Mouse (Mus musculus) C2C12 (cell line): Measurements from ENCODE around the gene Atrnl1. TPM values are rescaled to one million over a fixed set of nuclear protein-coding genes. Genes with fewer than 3 reads are reported as not detected.

ENCODE experiments used
- H3K27me3 ChIP-seq: one replicate; pipeline ENCODE4 v1.6.1; 2011; ENCODE audit not compliant: control insufficient read depth, insufficient read depth, insufficient read length
- H3K36me3 ChIP-seq: one replicate; pipeline ENCODE4 v1.6.1; 2011; ENCODE audit not compliant: control insufficient read depth, insufficient read depth
- H3K4me3 ChIP-seq: one replicate; pipeline ENCODE4 v1.5.1; 2011; ENCODE audit warnings: mild to moderate bottlenecking, control low read depth; ENCODE audit not compliant: poor library complexity, insufficient read depth, severe bottlenecking
- H3K79me2 ChIP-seq: one replicate; pipeline ENCODE4 v1.6.1; 2011; ENCODE audit not compliant: control insufficient read depth, insufficient read depth
- H3K79me3 ChIP-seq: one replicate; pipeline ENCODE4 v1.6.1; 2011; ENCODE audit warnings: low read depth, control low read depth
- H3ac ChIP-seq: one replicate; pipeline ENCODE3; 2011; ENCODE audit warnings: low read depth; ENCODE audit not compliant: control insufficient read depth, insufficient read length
- CEBPB ChIP-seq: IDR thresholded peaks from one replicate; pipeline ENCODE4 v1.6.1; 2011; ENCODE audit warnings: low read depth, mild to moderate bottlenecking, control low read depth, moderate library complexity
- CTCF ChIP-seq: IDR thresholded peaks from one replicate; pipeline ENCODE4 v1.5.1; 2011; ENCODE audit not compliant: control insufficient read depth, insufficient read depth, insufficient read length
- FOSL1 ChIP-seq: IDR thresholded peaks from one replicate; pipeline ENCODE4 v1.8.0; 2011; ENCODE audit warnings: mild to moderate bottlenecking, low read length; ENCODE audit not compliant: poor library complexity, insufficient read depth, severe bottlenecking
- MAX ChIP-seq: IDR thresholded peaks from one replicate; pipeline ENCODE4 v1.6.1; 2011; ENCODE audit warnings: mild to moderate bottlenecking, control low read depth
- MYOD1 ChIP-seq: IDR thresholded peaks from one replicate; pipeline ENCODE4 v1.6.1; 2011; ENCODE audit warnings: low read depth; ENCODE audit not compliant: control insufficient read depth, insufficient read length
- MYOG ChIP-seq: IDR thresholded peaks from one replicate; pipeline ENCODE4 v1.6.1; 2011; ENCODE audit not compliant: control insufficient read depth, insufficient read length; ENCODE audit errors: extremely low read depth
- USF1 ChIP-seq: IDR thresholded peaks from one replicate; pipeline ENCODE4 v1.6.1; 2011; ENCODE audit warnings: low read depth, mild to moderate bottlenecking, control low read depth, moderate library complexity
- polyA plus RNA-seq: library from polyadenylated mRNA; unstranded; fragments of >200 nt; fragmentation: generic; extraction: Trizol; gene quantifications from one replicate; pipeline ENCODE4 v1.2.1, GENCODE M21; 2012; ENCODE audit warnings: missing spikeins

The Atrnl1 gene
- polyA plus RNA-seq, 1 experiment, result 3.3 TPM

DNA sequence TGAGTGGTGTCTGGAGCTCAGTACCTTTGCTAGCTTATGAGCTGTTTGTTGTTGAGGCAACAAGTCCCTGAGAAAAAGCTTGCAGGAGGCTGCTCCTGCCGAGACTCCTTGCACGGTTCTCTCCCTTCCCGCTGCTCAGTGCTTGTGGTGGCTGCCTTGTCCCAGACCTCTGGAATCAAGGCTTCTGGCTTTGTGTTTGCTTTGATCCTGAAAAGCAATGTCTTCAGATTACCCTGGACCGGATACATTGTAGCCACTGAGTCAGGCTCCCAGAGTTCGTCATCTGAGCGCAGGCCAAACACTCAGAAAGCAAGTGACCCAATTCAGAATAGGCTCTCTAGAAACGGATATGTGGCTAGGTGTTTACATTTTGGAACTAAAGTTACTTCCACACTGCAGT is 35.8 kb upstream of the Atrnl1 start:
- no peaks in the 10 kb centered on the region for H3K79me2 ChIP-seq
- H3K4me3 ChIP-seq, result no peak overlapping the region
- H3K79me3 ChIP-seq, result no peaks in the 10 kb centered on the region
- TF ChIP-seq MAX (no peak), MYOD1 (no peak), FOSL1 (no peak), CEBPB (no peak), MYOG (no peak), CTCF (no peak), USF1 (no peak)
- no peaks in the 10 kb centered on the region for H3K36me3 ChIP-seq
- no peaks in the 10 kb centered on the region for H3K27me3 ChIP-seq
- no peak overlapping the region for H3ac ChIP-seq

DNA sequence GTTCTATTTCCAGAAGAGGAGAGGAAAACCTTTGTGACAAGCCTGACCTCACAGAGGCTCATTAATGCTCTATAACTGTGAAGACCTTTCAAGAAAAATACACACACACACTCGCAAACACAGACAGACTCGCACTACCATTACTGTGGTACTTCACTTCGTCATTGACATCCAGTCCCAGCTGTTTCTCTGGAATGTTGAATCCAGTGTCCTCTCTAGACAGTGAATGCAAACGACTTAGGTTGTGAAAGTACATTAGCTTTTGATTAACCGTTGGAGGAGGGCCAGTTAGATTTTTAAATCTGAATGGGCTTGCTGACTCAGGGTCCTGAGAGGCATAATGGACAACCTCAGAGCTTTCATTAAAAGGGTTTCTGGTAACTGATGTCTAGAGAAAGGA is 34.0 kb upstream of the Atrnl1 start:
- Histone ChIP-seq H3K79me3 (no peaks in the 10 kb centered on the region), H3K27me3 (no peaks in the 10 kb centered on the region), H3K4me3 (no peak overlapping the region), H3ac (no peak overlapping the region), H3K36me3 (no peaks in the 10 kb centered on the region), H3K79me2 (no peaks in the 10 kb centered on the region)
- no peak for TF ChIP-seq MYOG
- TF ChIP-seq USF1, result no peak
- no peak for TF ChIP-seq FOSL1
- no peak for TF ChIP-seq CTCF
- no peak for TF ChIP-seq CEBPB
- no peak for TF ChIP-seq MAX
- TF ChIP-seq MYOD1, result no peak

GRCm38 (mm10) chr19:57577256-57577655 is 33.6 kb upstream of the Atrnl1 start:
- TF ChIP-seq FOSL1 (no peak), CEBPB (no peak), MYOD1 (no peak), MYOG (no peak), MAX (no peak), USF1 (no peak)
- no peaks in the 10 kb centered on the region for H3K27me3 ChIP-seq
- H3K79me3 ChIP-seq, result no peaks in the 10 kb centered on the region
- no peaks in the 10 kb centered on the region for H3K79me2 ChIP-seq
- no peaks in the 10 kb centered on the region for H3K36me3 ChIP-seq
- H3ac ChIP-seq, result no peak overlapping the region
- no peak overlapping the region for H3K4me3 ChIP-seq

DNA sequence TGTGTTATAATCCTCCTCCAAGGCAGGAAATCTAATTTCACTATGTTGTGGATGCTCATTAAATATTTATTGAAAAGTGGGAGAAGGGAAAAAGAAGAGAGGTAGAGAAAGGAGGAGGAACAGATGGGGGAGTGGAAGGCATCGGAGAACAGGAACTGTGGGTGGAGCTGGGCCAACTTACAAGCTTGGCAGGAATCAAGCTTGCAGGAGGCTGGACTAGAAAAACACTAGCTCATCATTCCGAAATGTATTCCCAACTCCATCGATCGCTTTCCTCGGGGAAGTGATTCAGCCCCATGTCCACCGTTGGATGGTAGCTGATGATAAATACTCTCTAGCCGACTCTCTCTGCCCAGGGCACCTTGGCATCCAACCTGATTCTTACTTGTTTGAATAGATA is 29.9 kb upstream of the Atrnl1 start:
- no peak for TF ChIP-seq FOSL1
- no peak for TF ChIP-seq MYOG
- Histone ChIP-seq H3K27me3 (no peaks in the 10 kb centered on the region), H3K79me3 (no peaks in the 10 kb centered on the region)

DNA sequence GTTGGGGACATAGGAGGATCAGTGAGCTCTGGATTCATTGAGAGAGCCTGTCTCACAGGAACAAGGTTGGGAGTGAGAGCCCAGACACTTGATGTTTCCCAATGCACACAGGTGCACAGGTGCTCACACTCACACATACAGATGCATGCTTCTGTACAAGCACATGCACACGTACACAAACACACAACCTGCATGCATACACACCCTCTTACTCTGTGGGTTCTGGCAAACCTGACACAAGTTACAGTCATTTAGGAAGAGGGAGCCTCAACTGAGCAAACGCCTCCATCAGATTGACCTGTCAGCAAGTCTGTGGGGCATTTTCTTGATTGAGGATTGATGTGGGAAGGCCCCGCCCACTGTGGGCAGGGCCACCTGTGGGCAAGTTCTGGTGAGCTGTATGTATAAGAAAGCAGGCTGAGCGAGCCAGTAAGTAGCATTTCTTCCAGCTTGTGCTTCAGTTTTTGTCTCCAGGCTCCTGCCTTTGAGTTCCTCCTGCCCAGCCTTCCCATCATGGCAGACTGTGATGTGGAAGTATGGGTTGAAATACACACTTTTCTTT is 25.5 kb upstream of the Atrnl1 start:
- Histone ChIP-seq H3K4me3 (no peak overlapping the region), H3K36me3 (no peaks in the 10 kb centered on the region), H3K79me3 (no peaks in the 10 kb centered on the region), H3K27me3 (peaks cover 8% of the 10 kb centered on the region), H3K79me2 (no peaks in the 10 kb centered on the region), H3ac (no peak overlapping the region)
- TF ChIP-seq USF1, result no peak
- TF ChIP-seq MYOD1, result no peak
- no peak for TF ChIP-seq CEBPB

More for the DNA sequence above, 29.9 kb upstream of the Atrnl1 start:
- H3K36me3 ChIP-seq, result no peaks in the 10 kb centered on the region
- H3K4me3 ChIP-seq, result no peak overlapping the region
- H3ac ChIP-seq, result no peak overlapping the region
- no peaks in the 10 kb centered on the region for H3K79me2 ChIP-seq

- Histone ChIP-seq H3K79me2 (no peaks in the 10 kb centered on the region), H3K27me3 (peaks cover 12% of the 10 kb centered on the region), H3K4me3 (no peak overlapping the region), H3K36me3 (no peaks in the 10 kb centered on the region), H3ac (no peak overlapping the region), H3K79me3 (no peaks in the 10 kb centered on the region)
- TF ChIP-seq MYOD1 (no peak), MAX (no peak), FOSL1 (no peak), USF1 (no peak), CTCF (no peak), MYOG (no peak), CEBPB (no peak)
Observed at GRCm38 (mm10) chr19:57586172-57586571, 24.7 kb upstream of the Atrnl1 start.
